Mouse (Mus musculus) heart, adult 10 weeks (tissue): ENCODE results near the gene Lrch4. TPM values are rescaled to one million over a fixed set of nuclear protein-coding genes. Genes with fewer than 3 reads are reported as not detected.

Experiments used
- polyA plus RNA-seq: library from polyadenylated mRNA; stranded (reverse); fragments of 350-450 nt; fragmentation: Illumina TruSeq; extraction: RNeasy Lipid Tissue Mini Kit (QIAGEN cat#74804); gene quantifications from one replicate; pipeline ENCODE4 v1.2.3, GENCODE M21; 2014; ENCODE audit warnings: low read depth, low replicate concordance

The Lrch4 gene
- 12.7 TPM for polyA plus RNA-seq

DNA sequence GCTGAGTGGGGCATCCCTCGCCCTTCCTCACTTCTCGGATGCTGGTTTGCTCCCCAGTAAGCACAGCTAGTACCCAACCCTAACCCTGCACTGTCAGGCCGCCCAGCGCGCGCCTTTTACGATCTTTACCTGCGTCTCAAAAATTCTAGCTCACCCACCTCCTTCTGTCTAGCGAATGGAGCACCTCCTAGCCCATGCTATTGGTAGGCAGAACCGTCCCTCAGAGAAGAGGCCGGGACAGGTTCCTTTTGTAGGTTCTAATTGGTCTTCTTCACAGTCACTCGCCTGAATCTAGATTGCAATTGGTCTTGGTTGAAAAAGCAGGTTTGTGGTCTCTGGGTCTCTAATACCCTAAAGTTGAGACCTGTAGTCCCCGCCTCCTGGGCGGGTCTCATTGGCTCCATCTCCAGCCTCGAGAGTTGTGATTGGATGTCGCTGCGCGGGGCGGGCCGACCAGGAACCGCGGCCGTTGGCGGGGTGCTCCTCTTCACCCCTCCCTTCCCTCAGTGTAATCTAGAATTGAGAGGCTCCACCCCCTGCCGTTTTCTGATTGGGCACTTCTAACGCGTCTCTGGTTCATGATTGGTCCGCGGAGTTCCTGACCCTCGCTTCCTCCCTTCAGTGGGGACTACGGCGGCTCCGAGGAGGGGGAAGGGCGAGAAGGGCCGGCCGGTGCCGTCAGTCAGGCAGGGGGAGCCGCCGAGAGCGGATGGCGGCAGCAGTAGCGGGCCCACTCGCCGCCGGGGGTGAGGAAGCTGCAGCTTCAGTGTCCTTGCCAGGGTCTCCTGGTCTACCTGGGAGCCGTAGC is at the start of gene Lrch4, which contains the start of the genes Fbxo24 and Gm20605:
Gene Lrch4 (plus strand): TSS at position 624 of the 808 bp plus-strand sequence.
Gene Fbxo24 (minus strand): TSS at position 505 of the 808 bp plus-strand sequence.
Gene Gm20605 (plus strand): TSS at position 678 of the 808 bp plus-strand sequence.

GRCm38 (mm10) chr5:137600619-137601364 is 28.1 kb upstream of the Lrch4 start, which contains the start of gene Mospd3:
Gene Mospd3 (minus strand): TSS chr5:137601058.

DNA sequence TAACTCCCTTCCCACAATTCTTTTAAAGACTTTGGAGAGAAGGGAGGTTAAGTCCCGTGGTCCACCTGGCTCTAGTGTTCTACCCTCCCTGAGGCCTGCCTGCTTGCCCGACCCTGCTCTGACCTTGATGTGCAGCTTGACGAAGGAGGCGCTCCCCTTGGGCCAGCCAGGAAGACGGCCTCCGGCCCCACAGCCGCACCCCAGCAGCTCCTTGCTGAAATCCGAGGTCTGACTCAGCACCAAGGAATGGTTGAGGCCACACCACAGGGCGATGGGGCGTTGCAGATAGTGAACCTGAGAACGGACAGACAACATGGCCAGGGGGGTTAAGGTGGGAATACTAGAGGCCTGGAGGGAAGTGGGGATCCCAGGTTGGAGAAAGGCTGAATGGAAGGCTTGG is 15.4 kb upstream of the Lrch4 start, which contains the start of gene Pcolce:
Gene Pcolce (minus strand): TSS at position 235 of the 400 bp plus-strand sequence.

DNA sequence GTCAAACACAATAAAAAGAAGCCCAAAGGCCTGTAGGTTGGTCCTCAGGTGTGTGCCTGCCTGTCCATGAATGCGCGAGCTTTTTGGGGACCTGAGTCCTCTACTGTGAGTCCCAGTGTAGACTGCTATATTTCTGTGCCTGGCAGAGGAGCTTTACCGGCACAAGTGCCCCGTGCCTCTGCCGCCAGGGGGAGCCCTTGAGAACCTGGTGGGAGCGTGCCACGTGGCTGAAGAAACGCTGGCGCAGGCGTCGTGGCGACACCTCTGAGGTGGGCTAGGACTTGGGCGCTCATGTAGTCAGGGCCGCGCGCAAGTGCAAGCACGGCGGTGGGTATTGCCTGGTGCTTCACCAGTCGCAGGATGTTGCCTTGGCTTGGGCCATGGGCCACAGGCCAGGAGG is 12.1 kb downstream of the Lrch4 start, which contains the start of gene Sap25:
Gene Sap25 (plus strand): TSS at position 281 of the 400 bp plus-strand sequence.

DNA sequence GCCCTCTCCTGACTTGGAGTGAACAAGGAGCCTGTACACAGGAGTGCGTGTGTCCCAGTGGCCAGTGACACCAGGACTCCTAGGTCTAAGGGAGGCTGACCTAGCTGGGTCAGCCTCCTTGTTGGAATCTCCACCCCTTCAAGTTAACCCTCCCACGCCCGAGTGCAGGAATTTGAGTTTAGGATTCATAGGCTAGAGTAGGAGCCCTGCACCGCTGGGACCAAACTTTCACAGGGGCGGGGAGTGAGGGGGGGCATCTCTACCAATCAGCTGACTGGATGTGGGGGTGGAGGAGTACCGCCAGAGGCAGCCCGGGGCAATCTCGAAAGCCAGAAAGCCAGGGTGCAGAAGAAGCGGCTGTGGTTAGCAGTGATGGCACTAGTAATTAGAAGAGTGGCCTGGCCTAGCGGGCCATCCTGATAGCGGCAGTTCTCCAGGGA is 16.8 kb downstream of the Lrch4 start, which contains the start of gene Irs3:
Gene Irs3 (minus strand): TSS at position 63 of the 440 bp plus-strand sequence.

DNA sequence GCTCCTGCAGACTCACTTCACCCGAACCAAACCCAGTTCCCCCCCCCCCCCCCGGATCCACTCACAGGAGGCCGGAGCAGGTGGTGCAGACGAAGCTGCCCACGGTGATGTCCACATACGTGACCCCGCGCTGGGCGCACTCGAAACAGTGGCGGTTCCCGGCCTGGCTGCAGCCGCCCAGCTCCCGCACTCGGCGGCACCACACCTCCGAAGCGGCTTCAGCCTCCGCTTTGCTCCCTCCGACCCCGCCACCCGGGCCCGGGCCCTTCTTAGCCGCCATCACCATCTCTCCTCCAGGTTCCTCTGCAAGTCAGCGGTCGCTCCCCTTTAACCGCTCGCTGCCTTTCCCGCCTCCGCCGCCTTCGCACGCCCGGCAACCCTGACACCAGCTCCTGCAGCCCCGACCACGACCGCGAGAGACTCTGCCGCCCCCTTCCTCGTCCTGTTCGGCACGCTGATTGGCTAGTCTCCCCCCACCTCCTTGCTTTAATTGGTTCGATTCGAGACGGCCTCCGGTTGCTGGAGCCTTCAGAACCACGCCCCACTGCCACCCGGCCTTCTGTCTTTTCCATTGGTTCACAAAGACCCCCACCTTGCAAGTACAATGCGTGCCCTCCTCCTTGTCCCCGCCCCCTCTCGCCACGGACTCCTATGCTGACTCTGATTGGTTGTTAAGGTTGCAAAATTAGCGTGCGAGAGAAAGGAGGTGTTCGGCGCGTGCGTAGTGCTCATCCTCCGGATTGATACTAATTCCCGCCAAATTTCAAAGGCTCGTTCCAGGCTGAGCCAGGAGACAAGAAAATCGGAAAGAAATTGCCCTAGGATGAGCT is 55.6 kb downstream of the Lrch4 start, which contains the start of gene Agfg2:
Gene Agfg2 (minus strand): TSS at position 433 of the 830 bp plus-strand sequence.

Other genes starting within 250 kb of the Lrch4 start
- not detected for gene Zan, start 152.1 kb upstream of the Lrch4 start, polyA plus RNA-seq
- gene Pop7, start 126.6 kb upstream of the Lrch4 start, polyA plus RNA-seq = 15.7 TPM
- gene Gigyf1, start 110.6 kb upstream of the Lrch4 start, polyA plus RNA-seq = 23.9 TPM
- not detected for gene Epo, start 95.9 kb upstream of the Lrch4 start, polyA plus RNA-seq
- 231 TPM for gene Gnb2, start 95.6 kb upstream of the Lrch4 start, polyA plus RNA-seq
- gene Actl6b, start 75.6 kb upstream of the Lrch4 start, polyA plus RNA-seq = not detected
- gene Tfr2, start 59.3 kb upstream of the Lrch4 start, polyA plus RNA-seq = not detected
- gene Mospd3, start 28.1 kb upstream of the Lrch4 start, polyA plus RNA-seq = 11.4 TPM
- 74.5 TPM for gene Pcolce, start 15.3 kb upstream of the Lrch4 start, polyA plus RNA-seq
- gene Fbxo24, start 119 bp upstream of the Lrch4 start, polyA plus RNA-seq = 0.21 TPM
- gene Gm20605, start 54 bp downstream of the Lrch4 start, polyA plus RNA-seq = 10.8 TPM
- gene Sap25, start 12.2 kb downstream of the Lrch4 start, polyA plus RNA-seq = 10.5 TPM
- 0.99 TPM for gene Irs3, start 16.6 kb downstream of the Lrch4 start, polyA plus RNA-seq
- gene Agfg2, start 55.6 kb downstream of the Lrch4 start, polyA plus RNA-seq = 10.5 TPM
- 1.2 TPM for gene Nyap1, start 112.5 kb downstream of the Lrch4 start, polyA plus RNA-seq
- 177 TPM for gene Tsc22d4, start 116.6 kb downstream of the Lrch4 start, polyA plus RNA-seq
- 8.7 TPM for gene Ppp1r35, start 149.7 kb downstream of the Lrch4 start, polyA plus RNA-seq
- 22.7 TPM for gene Mepce, start 158.5 kb downstream of the Lrch4 start, polyA plus RNA-seq
- 0.81 TPM for gene Zcwpw1, start 158.7 kb downstream of the Lrch4 start, polyA plus RNA-seq
- 0.97 TPM for gene Pilra, start 207.2 kb downstream of the Lrch4 start, polyA plus RNA-seq
- gene Pilrb1, start 229.0 kb downstream of the Lrch4 start, polyA plus RNA-seq = 1.3 TPM
- gene Pilrb2, start 242.7 kb downstream of the Lrch4 start, polyA plus RNA-seq = 1.0 TPM